Mouse (Mus musculus): ENCODE data around the gene Grm4. TPM values are rescaled to one million over a fixed set of nuclear protein-coding genes. Genes with fewer than 3 reads are reported as not detected.

The Grm4 gene
- polyA plus RNA-seq, 1 experiment: not detected

- WGBS: 15% methylated on average over 6 of the region's 6 CpGs
- no peak for TF ChIP-seq CTCF (IDR thresholded peaks at IDR 0.05; ENCODE audit: control insufficient read depth, insufficient read depth, low read length)
- Histone ChIP-seq H3K4me1 (ENCODE audit: control insufficient read depth, insufficient read depth, low read length) (peaks cover 3% of the 10 kb centered on the region), H3K4me3 (replicated peaks; ENCODE audit: control insufficient read depth, low read depth, low read length) (no peak overlapping the region), H3K27ac (ENCODE audit: control insufficient read depth, insufficient read depth, low read depth, low read length, poor library complexity) (no peak overlapping the region)
Observed at GRCm38 (mm10) chr17:27527188-27527587, 6.0 kb upstream of the Grm4 start.

GRCm38 (mm10) chr17:27523121-27523520 lies 1.9 kb upstream of the Grm4 start:
- no peak overlapping the region for H3K27ac ChIP-seq (ENCODE audit: control insufficient read depth, insufficient read depth, low read depth, low read length, poor library complexity)
- no peak for TF ChIP-seq POLR2A (IDR thresholded peaks at IDR 0.05; ENCODE audit: borderline replicate concordance, control insufficient read depth, low read depth, low read length)
- no peak for TF ChIP-seq CTCF (IDR thresholded peaks at IDR 0.05; ENCODE audit: control insufficient read depth, insufficient read depth, low read length)
- no peak overlapping the region for H3K4me3 ChIP-seq (replicated peaks; ENCODE audit: control insufficient read depth, low read depth, low read length)
- WGBS: 85% methylated on average over 7 of the region's 7 CpGs
- peaks cover 3% of the 10 kb centered on the region for H3K4me1 ChIP-seq (ENCODE audit: control insufficient read depth, insufficient read depth, low read length)

- TF ChIP-seq CTCF (IDR thresholded peaks at IDR 0.05; ENCODE audit: control insufficient read depth, insufficient read depth, low read length): peak; percentile 80
- no peak for TF ChIP-seq POLR2A (IDR thresholded peaks at IDR 0.05; ENCODE audit: borderline replicate concordance, control insufficient read depth, low read depth, low read length)
Observed at GRCm38 (mm10) chr17:27520557-27520956, 646 bp downstream of the Grm4 start.

GRCm38 (mm10) chr17:27518700-27519595 lies 2.3 kb downstream of the Grm4 start:
- Histone ChIP-seq H3K4me1 (ENCODE audit: control insufficient read depth, insufficient read depth, low read length) (no peaks in the 10 kb centered on the region), H3K27ac (ENCODE audit: control insufficient read depth, insufficient read depth, low read depth, low read length, poor library complexity) (no peak overlapping the region), H3K4me3 (replicated peaks; ENCODE audit: control insufficient read depth, low read depth, low read length) (no peak overlapping the region)
- no peak for TF ChIP-seq CTCF (IDR thresholded peaks at IDR 0.05; ENCODE audit: control insufficient read depth, insufficient read depth, low read length)
- TF ChIP-seq POLR2A (IDR thresholded peaks at IDR 0.05; ENCODE audit: borderline replicate concordance, control insufficient read depth, low read depth, low read length): no peak
- WGBS: 79% methylated on average over 15 of the region's 15 CpGs

More at GRCm38 (mm10) chr17:27520557-27520956, 646 bp downstream of the Grm4 start:
- H3K4me3 ChIP-seq (replicated peaks; ENCODE audit: control insufficient read depth, low read depth, low read length): no peak overlapping the region
- no peak overlapping the region; the same call in 1 of the 2 replicates for H3K27ac ChIP-seq (ENCODE audit: control insufficient read depth, insufficient read depth, low read depth, low read length, poor library complexity)
- WGBS: 2% methylated on average over 27 of the region's 27 CpGs
- no peaks in the 10 kb centered on the region for H3K4me1 ChIP-seq (ENCODE audit: control insufficient read depth, insufficient read depth, low read length)

- Histone ChIP-seq H3K27ac (ENCODE audit: control insufficient read depth, insufficient read depth, low read depth, low read length, poor library complexity) (no peak overlapping the region), H3K4me1 (ENCODE audit: control insufficient read depth, insufficient read depth, low read length) (no peaks in the 10 kb centered on the region), H3K4me3 (replicated peaks; ENCODE audit: control insufficient read depth, low read depth, low read length) (no peak overlapping the region)
- TF ChIP-seq CTCF (IDR thresholded peaks at IDR 0.05; ENCODE audit: control insufficient read depth, insufficient read depth, low read length) (no peak), POLR2A (IDR thresholded peaks at IDR 0.05; ENCODE audit: borderline replicate concordance, control insufficient read depth, low read depth, low read length) (no peak)
- 64% methylated on average over 9 of the region's 9 CpGs for WGBS
Observed at GRCm38 (mm10) chr17:27518296-27518695, 2.9 kb downstream of the Grm4 start.

GRCm38 (mm10) chr17:27513916-27514762 lies 7.1 kb downstream of the Grm4 start:
- TF ChIP-seq POLR2A (IDR thresholded peaks at IDR 0.05; ENCODE audit: borderline replicate concordance, control insufficient read depth, low read depth, low read length): no peak
- no peak for TF ChIP-seq CTCF (IDR thresholded peaks at IDR 0.05; ENCODE audit: control insufficient read depth, insufficient read depth, low read length)
- WGBS: 43% methylated on average over 27 of the region's 27 CpGs

GRCm38 (mm10) chr17:27513279-27513915 lies 7.8 kb downstream of the Grm4 start:
- WGBS: 2% methylated on average over 66 of the region's 66 CpGs
- Histone ChIP-seq H3K27ac (ENCODE audit: control insufficient read depth, insufficient read depth, low read depth, low read length, poor library complexity) (no peak overlapping the region; the same call in 1 of the 2 replicates), H3K4me3 (replicated peaks; ENCODE audit: control insufficient read depth, low read depth, low read length) (no peak overlapping the region), H3K4me1 (ENCODE audit: control insufficient read depth, insufficient read depth, low read length) (no peaks in the 10 kb centered on the region)
- TF ChIP-seq CTCF (IDR thresholded peaks at IDR 0.05; ENCODE audit: control insufficient read depth, insufficient read depth, low read length): no peak
- TF ChIP-seq POLR2A (IDR thresholded peaks at IDR 0.05; ENCODE audit: borderline replicate concordance, control insufficient read depth, low read depth, low read length): no peak

More at GRCm38 (mm10) chr17:27513916-27514762, 7.1 kb downstream of the Grm4 start:
- H3K4me3 ChIP-seq (replicated peaks; ENCODE audit: control insufficient read depth, low read depth, low read length): no peak overlapping the region
- H3K27ac ChIP-seq (ENCODE audit: control insufficient read depth, insufficient read depth, low read depth, low read length, poor library complexity): no peak overlapping the region
- no peaks in the 10 kb centered on the region for H3K4me1 ChIP-seq (ENCODE audit: control insufficient read depth, insufficient read depth, low read length)
